Mouse (Mus musculus) cerebellum, postnatal 25 days (tissue): ENCODE measurements at regions not wholly inside any gene's neighbourhood (a gene's known extent, or its start where the extent isn't known, plus 50 kb on each side); places are given as distances from the start of the nearest gene placed in this dataset.

Experiments used
- DNase-seq, 2 experiments: peaks; one replicate each; pipeline ENCODE4 v3.0.0; 2021; ENCODE audit warnings: mixed read lengths in 2 of 2

- DNase-seq = no peak
Measured at GRCm38 (mm10) chr4:62819889-62820288, 145.5 kb upstream of the Zfp618 start.

GRCm38 (mm10) chr4:62821288-62821687 is 144.1 kb upstream of the Zfp618 start:
- DNase-seq = no peak

GRCm38 (mm10) chr4:62822568-62822967 is 142.8 kb upstream of the Zfp618 start:
- peak; percentile 50 to 74 for DNase-seq

GRCm38 (mm10) chr4:62823082-62823481 is 142.3 kb upstream of the Zfp618 start:
- no peak for DNase-seq

- peak in 1 of 2 experiments; percentile 32 for DNase-seq
Measured at GRCm38 (mm10) chr4:62823555-62824250, 141.7 kb upstream of the Zfp618 start.

GRCm38 (mm10) chr4:62824581-62824980 is 140.8 kb upstream of the Zfp618 start:
- DNase-seq = no peak

- no peak for DNase-seq
Measured at GRCm38 (mm10) chr4:62825256-62825655, 140.1 kb upstream of the Zfp618 start.

- no peak for DNase-seq
Measured at GRCm38 (mm10) chr4:62828963-62829362, 136.4 kb upstream of the Zfp618 start.

GRCm38 (mm10) chr4:62833944-62834343 is 131.4 kb upstream of the Zfp618 start:
- DNase-seq = peak; percentile 29 to 50

- no peak for DNase-seq
Measured at GRCm38 (mm10) chr4:62836875-62837274, 128.5 kb upstream of the Zfp618 start.

- no peak for DNase-seq
Measured at GRCm38 (mm10) chr4:62850526-62850925, 114.8 kb upstream of the Zfp618 start.

- DNase-seq = no peak
Measured at GRCm38 (mm10) chr4:62853335-62853734, 112.0 kb upstream of the Zfp618 start.

- no peak for DNase-seq
Measured at GRCm38 (mm10) chr4:62856406-62856805, 109.0 kb upstream of the Zfp618 start.

- no peak for DNase-seq
Measured at GRCm38 (mm10) chr4:62862756-62863155, 102.6 kb upstream of the Zfp618 start.

GRCm38 (mm10) chr4:62870391-62870983 is 94.9 kb upstream of the Zfp618 start:
- DNase-seq = no peak

- no peak for DNase-seq
Measured at GRCm38 (mm10) chr4:62872562-62872961, 92.8 kb upstream of the Zfp618 start.

GRCm38 (mm10) chr4:62873986-62874385 is 91.4 kb upstream of the Zfp618 start:
- DNase-seq = no peak

GRCm38 (mm10) chr4:62878063-62878462 is 87.3 kb upstream of the Zfp618 start:
- no peak for DNase-seq

- peak in 1 of 2 experiments; percentile 18 for DNase-seq
Measured at GRCm38 (mm10) chr4:62878927-62879326, 86.4 kb upstream of the Zfp618 start.

- DNase-seq = no peak
Measured at GRCm38 (mm10) chr4:62881824-62882223, 83.5 kb upstream of the Zfp618 start.

- no peak for DNase-seq
Measured at GRCm38 (mm10) chr4:62882276-62882675, 83.1 kb upstream of the Zfp618 start.

GRCm38 (mm10) chr4:62888736-62889135 is 76.6 kb upstream of the Zfp618 start:
- DNase-seq = no peak

GRCm38 (mm10) chr4:62889708-62890107 is 75.7 kb upstream of the Zfp618 start:
- DNase-seq = peak; percentile 27 to 59
